Comparison of ENCODE assay signal across 18 mouse cellular contexts in the genomic region with DNA sequence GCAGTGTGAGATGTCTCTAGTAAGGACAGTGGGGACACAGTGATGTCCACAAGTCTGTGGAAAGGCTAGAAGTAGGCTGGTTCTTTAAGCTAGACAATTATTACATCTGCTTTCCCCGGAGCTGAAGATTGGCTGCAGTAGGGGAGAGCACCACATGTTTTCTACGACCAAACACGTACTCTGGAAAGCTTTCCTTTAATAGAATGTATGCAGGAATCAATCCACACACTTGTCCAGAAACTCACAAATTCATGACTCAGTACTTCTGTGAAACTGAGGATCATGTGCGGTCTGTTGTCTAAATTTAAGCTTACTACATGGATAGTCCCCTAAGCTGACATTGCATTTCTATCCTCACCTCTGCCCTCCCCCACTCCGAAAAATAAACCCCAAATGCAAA.
"Had no signal": no experiment of that assay in that cellular context is flagged by ENCODE, and none has a peak within 500 bp of the region (broad histone marks: within the 10 kb centered on the region; RNA-seq: fewer than 3 reads in every experiment).

No protein-coding gene starts in this region.

- ATAC-seq: liver, embryonic 12.5 days; midbrain, embryonic 15.5 days had no signal

- H3K9me3 ChIP-seq: kidney, embryonic 15.5 days; limb, embryonic 10.5 days; limb, embryonic 13.5 days; liver, embryonic 15.5 days; midbrain, embryonic 12.5 days; midbrain, embryonic 15.5 days; neural tube, embryonic 13.5 days had no signal

- H3K27ac ChIP-seq: kidney, embryonic 15.5 days; limb, embryonic 10.5 days; limb, embryonic 13.5 days; liver, embryonic 12.5 days; liver, embryonic 15.5 days; macrophage; midbrain, embryonic 12.5 days; midbrain, embryonic 15.5 days; neural tube, embryonic 13.5 days had no signal

- H3K36me3 ChIP-seq: kidney, embryonic 15.5 days; limb, embryonic 10.5 days; limb, embryonic 13.5 days; liver, embryonic 12.5 days; liver, embryonic 15.5 days; midbrain, embryonic 12.5 days; midbrain, embryonic 15.5 days; neural tube, embryonic 13.5 days had no signal

- H3K4me2 ChIP-seq: kidney, embryonic 15.5 days; limb, embryonic 13.5 days; liver, embryonic 12.5 days; liver, embryonic 15.5 days; midbrain, embryonic 12.5 days; midbrain, embryonic 15.5 days; neural tube, embryonic 13.5 days had no signal

- H3K4me3 ChIP-seq: kidney, embryonic 15.5 days; limb, embryonic 10.5 days; limb, embryonic 13.5 days; liver, embryonic 12.5 days; liver, embryonic 15.5 days; midbrain, embryonic 12.5 days; midbrain, embryonic 15.5 days; neural tube, embryonic 13.5 days had no signal

- H3K4me1 ChIP-seq: kidney, embryonic 15.5 days; limb, embryonic 10.5 days; limb, embryonic 13.5 days; liver, embryonic 12.5 days; liver, embryonic 15.5 days; midbrain, embryonic 12.5 days; midbrain, embryonic 15.5 days; neural tube, embryonic 13.5 days had no signal

- DNase-seq: kidney, adult 11 months; kidney, adult 8-10 months; kidney, postnatal 10 days; kidney, postnatal 36 days; liver; lung, postnatal 10 days; retina, postnatal 1 day; thymus, adult 18-20 months; thymus, postnatal 36 days had no signal

- H3K9ac ChIP-seq: kidney, embryonic 15.5 days; limb, embryonic 13.5 days; liver, embryonic 12.5 days; liver, embryonic 15.5 days; midbrain, embryonic 12.5 days; midbrain, embryonic 15.5 days; neural tube, embryonic 13.5 days had no signal

- H3K27me3 ChIP-seq: kidney, embryonic 15.5 days; limb, embryonic 13.5 days; liver, embryonic 12.5 days; liver, embryonic 15.5 days; midbrain, embryonic 12.5 days; midbrain, embryonic 15.5 days; neural tube, embryonic 13.5 days had no signal
